Comparison of ENCODE assay signal across 29 mouse cellular contexts in the genomic region with DNA sequence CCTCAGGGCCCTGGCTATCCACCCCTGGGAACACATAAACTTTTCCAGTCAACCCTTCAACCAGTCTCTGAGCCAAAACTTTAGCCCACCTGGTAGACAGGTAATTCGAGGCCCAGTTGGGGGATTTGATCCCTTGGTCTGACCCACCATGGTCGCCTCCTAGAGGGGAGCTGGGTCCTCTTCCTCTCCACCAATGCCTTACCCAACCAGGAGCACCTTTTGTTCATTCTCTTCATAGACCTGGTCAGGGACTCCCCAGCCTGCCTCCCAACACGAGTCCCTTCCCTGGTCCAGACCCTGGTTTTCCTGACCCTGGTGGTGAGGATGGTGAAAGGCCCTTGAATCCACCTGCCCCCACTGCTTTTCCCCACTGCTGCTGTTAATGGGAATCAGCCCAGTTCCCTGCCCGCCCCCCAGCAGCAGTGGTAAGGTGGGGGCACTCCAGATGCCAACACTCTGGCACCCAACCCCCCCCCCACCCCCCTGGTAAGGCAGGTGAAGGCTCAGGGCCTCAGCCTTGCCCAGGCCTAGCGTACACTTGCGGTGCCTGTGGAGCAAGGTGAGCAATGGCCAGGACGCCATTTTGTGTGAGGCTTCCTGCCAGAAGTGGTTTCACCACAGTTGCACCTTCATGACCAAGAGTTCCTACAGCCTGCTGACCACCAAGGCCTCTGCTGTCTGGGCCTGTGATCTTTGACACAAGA.
DNase-seq lines count a peak whose midpoint lies in the region; ATAC-seq lines count a peak whose summit lies in the region.
"Had no signal": no experiment of that assay in that cellular context is flagged by ENCODE, and none has a peak within 500 bp of the region (broad histone marks: within the 10 kb centered on the region; RNA-seq: fewer than 3 reads in every experiment).

No protein-coding gene starts in this region.

- H3K4me2 ChIP-seq in heart, embryonic 11.5 days, result no peak overlapping the region
- H3K4me2 ChIP-seq in limb, embryonic 11.5 days (ENCODE audit: low read depth, severe bottlenecking), result no peak overlapping the region
- H3K4me2 ChIP-seq in midbrain, embryonic 12.5 days (replicated peaks), result no peak overlapping the region
- H3K4me2 ChIP-seq in midbrain, embryonic 15.5 days, result no peak overlapping the region
- H3K4me2 ChIP-seq in embryonic facial prominence, embryonic 12.5 days (replicated peaks), result no peak overlapping the region
- H3K4me2 ChIP-seq: embryonic facial prominence, embryonic 13.5 days; heart, embryonic 13.5 days; kidney, embryonic 15.5 days; lung, embryonic 14.5 days had no signal

- H3K36me3 ChIP-seq in heart, embryonic 11.5 days (ENCODE audit: control insufficient read depth, insufficient read depth, low read length), result no peaks in the 10 kb centered on the region
- no peaks in the 10 kb centered on the region for H3K36me3 ChIP-seq in limb, embryonic 11.5 days (ENCODE audit: control insufficient read depth, insufficient read depth, low read length)
- no peaks in the 10 kb centered on the region for H3K36me3 ChIP-seq in limb, embryonic 10.5 days
- no peaks in the 10 kb centered on the region for H3K36me3 ChIP-seq in midbrain, embryonic 12.5 days
- H3K36me3 ChIP-seq in midbrain, embryonic 15.5 days (replicated peaks), result no peaks in the 10 kb centered on the region
- no peaks in the 10 kb centered on the region for H3K36me3 ChIP-seq in embryonic facial prominence, embryonic 12.5 days
- H3K36me3 ChIP-seq: embryonic facial prominence, embryonic 13.5 days; heart, embryonic 13.5 days; kidney, embryonic 15.5 days had no signal

- no peak overlapping the region for H3K9ac ChIP-seq in heart, embryonic 11.5 days (ENCODE audit: low read depth, low read length)
- no peak overlapping the region for H3K9ac ChIP-seq in limb, embryonic 11.5 days (ENCODE audit: low read length)
- H3K9ac ChIP-seq in midbrain, embryonic 12.5 days (replicated peaks), result no peak overlapping the region
- no peak overlapping the region for H3K9ac ChIP-seq in midbrain, embryonic 15.5 days
- H3K9ac ChIP-seq in embryonic facial prominence, embryonic 12.5 days, result no peak overlapping the region
- H3K9ac ChIP-seq: embryonic facial prominence, embryonic 13.5 days; heart, embryonic 13.5 days; kidney, embryonic 15.5 days; liver, embryonic 14.5 days; lung, embryonic 14.5 days had no signal

- 0 out of 2 replicates have a peak, but pooled peaks have one; percentile 46 for ATAC-seq in heart, embryonic 11.5 days (replicated peaks; ENCODE audit: insufficient number of reproducible peaks, low FRiP score, low TSS enrichment)
- ATAC-seq in limb, embryonic 11.5 days (ENCODE audit: insufficient number of reproducible peaks, low FRiP score, low TSS enrichment, low read depth), result 0 out of 2 replicates have a peak, but pooled peaks have one; percentile 17
- ATAC-seq in midbrain, embryonic 12.5 days (ENCODE audit: low FRiP score, low read depth), result peak; percentile 54; the same call in 1 of the 2 replicates
- ATAC-seq in midbrain, embryonic 15.5 days (replicated peaks), result no peak
- ATAC-seq in embryonic facial prominence, embryonic 12.5 days (ENCODE audit: insufficient number of reproducible peaks, insufficient read depth, low FRiP score, low TSS enrichment), result 0 out of 2 replicates have a peak, but pooled peaks have one; percentile 41
- ATAC-seq in erythroid progenitor cell, adult 5-6 weeks (replicated peaks; ENCODE audit: low FRiP score, poor library complexity, severe bottlenecking), result no peak
- ATAC-seq: forebrain, embryonic 14.5 days; hindbrain, embryonic 16.5 days; Patski had no signal

- H3K27ac ChIP-seq in heart, embryonic 11.5 days (ENCODE audit: low read depth, low read length), result no peak overlapping the region
- H3K27ac ChIP-seq in limb, embryonic 11.5 days (replicated peaks; ENCODE audit: low read depth, low read length), result no peak overlapping the region
- no peak overlapping the region for H3K27ac ChIP-seq in limb, embryonic 10.5 days
- no peak overlapping the region for H3K27ac ChIP-seq in midbrain, embryonic 12.5 days (replicated peaks)
- no peak overlapping the region for H3K27ac ChIP-seq in midbrain, embryonic 15.5 days
- no peak overlapping the region for H3K27ac ChIP-seq in embryonic facial prominence, embryonic 12.5 days
- H3K27ac ChIP-seq: embryonic facial prominence, embryonic 13.5 days; heart, embryonic 13.5 days; kidney, embryonic 15.5 days; layer of hippocampus, adult 2 months; left cerebral cortex, adult 2 months; liver, embryonic 14.5 days had no signal

- no peaks in the 10 kb centered on the region for H3K27me3 ChIP-seq in heart, embryonic 11.5 days (ENCODE audit: control insufficient read depth, insufficient read depth, low read length)
- H3K27me3 ChIP-seq in limb, embryonic 11.5 days (ENCODE audit: control insufficient read depth, insufficient read depth, low read length), result no peaks in the 10 kb centered on the region
- no peaks in the 10 kb centered on the region for H3K27me3 ChIP-seq in limb, embryonic 10.5 days (ENCODE audit: low read depth, poor library complexity, severe bottlenecking)
- H3K27me3 ChIP-seq in midbrain, embryonic 12.5 days, result no peaks in the 10 kb centered on the region
- H3K27me3 ChIP-seq in midbrain, embryonic 15.5 days (replicated peaks), result no peaks in the 10 kb centered on the region
- no peaks in the 10 kb centered on the region for H3K27me3 ChIP-seq in embryonic facial prominence, embryonic 12.5 days
- H3K27me3 ChIP-seq: embryonic facial prominence, embryonic 13.5 days; heart, embryonic 13.5 days; kidney, embryonic 15.5 days; Patski had no signal

- DNase-seq in heart, adult 9 months (ENCODE audit: low spot score in 2 of 2), result no peak
- no peak for DNase-seq in limb, embryonic 11.5 days (ENCODE audit: low spot score)
- no peak for DNase-seq in limb, embryonic 10.5 days (ENCODE audit: low spot score)
- DNase-seq: adrenal gland, postnatal 10 days; cerebellum, adult 8-10 months; cerebellum, postnatal 25 days; gastrocnemius, postnatal 14 days; heart, adult 11 months; heart, postnatal 14 days; kidney, adult 18-20 months; kidney, postnatal 25 days; lung, embryonic 14.5 days; right cerebral cortex, postnatal 4 days; thymus, postnatal 4 days had no signal

- no peaks in the 10 kb centered on the region for H3K9me3 ChIP-seq in heart, embryonic 11.5 days (replicated peaks; ENCODE audit: control insufficient read depth, low read length)
- H3K9me3 ChIP-seq in limb, embryonic 11.5 days (ENCODE audit: control insufficient read depth, low read length), result no peaks in the 10 kb centered on the region
- no peaks in the 10 kb centered on the region for H3K9me3 ChIP-seq in limb, embryonic 10.5 days (replicated peaks)
- no peaks in the 10 kb centered on the region for H3K9me3 ChIP-seq in midbrain, embryonic 12.5 days
- H3K9me3 ChIP-seq in midbrain, embryonic 15.5 days, result no peaks in the 10 kb centered on the region
- no peaks in the 10 kb centered on the region for H3K9me3 ChIP-seq in embryonic facial prominence, embryonic 12.5 days
- H3K9me3 ChIP-seq: embryonic facial prominence, embryonic 13.5 days; heart, embryonic 13.5 days; kidney, embryonic 15.5 days had no signal

- H3K4me3 ChIP-seq in heart, embryonic 11.5 days (ENCODE audit: low read depth, low read length), result no peak overlapping the region
- no peak overlapping the region for H3K4me3 ChIP-seq in limb, embryonic 11.5 days (ENCODE audit: low read depth, low read length)
- H3K4me3 ChIP-seq in limb, embryonic 10.5 days, result no peak overlapping the region
- H3K4me3 ChIP-seq in midbrain, embryonic 12.5 days, result no peak overlapping the region
- H3K4me3 ChIP-seq in midbrain, embryonic 15.5 days, result no peak overlapping the region
- no peak overlapping the region for H3K4me3 ChIP-seq in embryonic facial prominence, embryonic 12.5 days
- H3K4me3 ChIP-seq: embryonic facial prominence, embryonic 13.5 days; erythroblast, embryonic 14.5 days; heart, embryonic 13.5 days; kidney, embryonic 15.5 days; layer of hippocampus, adult 2 months; left cerebral cortex, adult 2 months had no signal

- no peaks in the 10 kb centered on the region for H3K4me1 ChIP-seq in heart, embryonic 11.5 days (ENCODE audit: control insufficient read depth, insufficient read depth, low read length)
- H3K4me1 ChIP-seq in limb, embryonic 11.5 days (ENCODE audit: control insufficient read depth, insufficient read depth, low read length), result no peaks in the 10 kb centered on the region
- H3K4me1 ChIP-seq in limb, embryonic 10.5 days, result no peaks in the 10 kb centered on the region
- H3K4me1 ChIP-seq in midbrain, embryonic 12.5 days, result no peaks in the 10 kb centered on the region
- no peaks in the 10 kb centered on the region for H3K4me1 ChIP-seq in midbrain, embryonic 15.5 days
- H3K4me1 ChIP-seq in embryonic facial prominence, embryonic 12.5 days, result no peaks in the 10 kb centered on the region
- H3K4me1 ChIP-seq: embryonic facial prominence, embryonic 13.5 days; heart, embryonic 13.5 days; kidney, embryonic 15.5 days had no signal

- WGBS in heart, embryonic 11.5 days (ENCODE audit: insufficient replicate concordance), result 87% methylated on average over 7 of the region's 7 CpGs
- WGBS in limb, embryonic 11.5 days, result 90% methylated on average over 7 of the region's 7 CpGs
- WGBS in limb, embryonic 10.5 days, result 93% methylated on average over 7 of the region's 7 CpGs
- 95% methylated on average over 7 of the region's 7 CpGs for WGBS in midbrain, embryonic 12.5 days
- 88% methylated on average over 7 of the region's 7 CpGs for WGBS in midbrain, embryonic 15.5 days
- WGBS in embryonic facial prominence, embryonic 12.5 days, result 88% methylated on average over 7 of the region's 7 CpGs

Comparison
In these comparisons a context has a peak if more than half of its experiments do, and no peak if none do; other contexts are left out.
1. ATAC-seq: peak in heart, embryonic 11.5 days (single experiment), limb, embryonic 11.5 days (single experiment), midbrain, embryonic 12.5 days (single experiment) and embryonic facial prominence, embryonic 12.5 days (single experiment); none in midbrain, embryonic 15.5 days (single experiment) and erythroid progenitor cell, adult 5-6 weeks (single experiment).